Mouse (Mus musculus): ENCODE results near the gene Bicc1.

Gene Bicc1

GRCm38 (mm10) chr10:71058070-71058469 is 101.4 kb downstream of the Bicc1 start:
- no peak for DNase-seq (ENCODE audit: low read depth, low spot score)

GRCm38 (mm10) chr10:71052748-71053147 is 106.8 kb downstream of the Bicc1 start:
- no peak for DNase-seq (ENCODE audit: low read depth, low spot score)

- no peak for DNase-seq (ENCODE audit: low read depth, low spot score)
Measured at GRCm38 (mm10) chr10:71052208-71052607, 107.3 kb downstream of the Bicc1 start.

GRCm38 (mm10) chr10:71050722-71051333 is 108.7 kb downstream of the Bicc1 start:
- DNase-seq (ENCODE audit: low read depth, low spot score) = no peak

- no peak for DNase-seq (ENCODE audit: low read depth, low spot score)
Measured at GRCm38 (mm10) chr10:71049294-71049693, 110.2 kb downstream of the Bicc1 start.

GRCm38 (mm10) chr10:71044410-71044809 is 115.1 kb downstream of the Bicc1 start:
- no peak for DNase-seq (ENCODE audit: low read depth, low spot score)

- no peak for DNase-seq (ENCODE audit: low read depth, low spot score)
Measured at GRCm38 (mm10) chr10:71041874-71042273, 117.6 kb downstream of the Bicc1 start.

GRCm38 (mm10) chr10:71036484-71036883 is 123.0 kb downstream of the Bicc1 start:
- DNase-seq (ENCODE audit: low read depth, low spot score) = no peak

GRCm38 (mm10) chr10:71028996-71029395 is 130.5 kb downstream of the Bicc1 start:
- DNase-seq (ENCODE audit: low read depth, low spot score) = no peak

GRCm38 (mm10) chr10:71028066-71028844 is 131.2 kb downstream of the Bicc1 start:
- no peak for DNase-seq (ENCODE audit: low read depth, low spot score)

GRCm38 (mm10) chr10:71025131-71025894 is 134.2 kb downstream of the Bicc1 start:
- no peak for DNase-seq (ENCODE audit: low read depth, low spot score)

GRCm38 (mm10) chr10:71024681-71025080 is 134.8 kb downstream of the Bicc1 start:
- DNase-seq (ENCODE audit: low read depth, low spot score) = no peak

GRCm38 (mm10) chr10:71023471-71023870 is 136.0 kb downstream of the Bicc1 start:
- no peak for DNase-seq (ENCODE audit: low read depth, low spot score)

GRCm38 (mm10) chr10:71020459-71020858 is 139.0 kb downstream of the Bicc1 start:
- DNase-seq (ENCODE audit: low read depth, low spot score) = no peak

- DNase-seq (ENCODE audit: low read depth, low spot score) = no peak
Measured at GRCm38 (mm10) chr10:71019836-71020235, 139.7 kb downstream of the Bicc1 start.

- no peak for DNase-seq (ENCODE audit: low read depth, low spot score)
Measured at GRCm38 (mm10) chr10:71009771-71010496, 149.6 kb downstream of the Bicc1 start.

- no peak for DNase-seq (ENCODE audit: low read depth, low spot score)
Measured at GRCm38 (mm10) chr10:71008721-71009120, 150.8 kb downstream of the Bicc1 start.

GRCm38 (mm10) chr10:71007956-71008355 is 151.5 kb downstream of the Bicc1 start:
- no peak for DNase-seq (ENCODE audit: low read depth, low spot score)

- no peak for DNase-seq (ENCODE audit: low read depth, low spot score)
Measured at GRCm38 (mm10) chr10:71007516-71007915, 152.0 kb downstream of the Bicc1 start.

GRCm38 (mm10) chr10:71007001-71007400 is 152.5 kb downstream of the Bicc1 start:
- no peak for DNase-seq (ENCODE audit: low read depth, low spot score)

GRCm38 (mm10) chr10:71002871-71003270 is 156.6 kb downstream of the Bicc1 start:
- DNase-seq (ENCODE audit: low read depth, low spot score) = no peak

GRCm38 (mm10) chr10:71002186-71002585 is 157.3 kb downstream of the Bicc1 start:
- no peak for DNase-seq (ENCODE audit: low read depth, low spot score)
